Mouse (Mus musculus) frontal cortex, adult 2 months (tissue): ENCODE measurements around the gene Mip. TPM values are rescaled to one million over a fixed set of nuclear protein-coding genes. Genes with fewer than 3 reads are reported as not detected.
"Not testable (repeated sequence)": the region's sequence is repeated elsewhere in the genome, so short reads cannot be mapped to it uniquely, and the experiment has no call there.

Experiments
- DNase-seq, 2 experiments: peaks; one replicate each; pipeline ENCODE4 v3.0.0; 2022; ENCODE audit warnings: low spot score in 1 of 2; ENCODE audit errors: extremely low spot score in 1 of 2
- polyA plus RNA-seq: library from polyadenylated mRNA; depleted of rRNA; stranded (reverse); fragments of >200 nt; gene quantifications from 2 replicates; pipeline ENCODE4 v1.2.3, GENCODE M21; 2012

Mip gene
- polyA plus RNA-seq, 1 experiment = not detected

GRCm38 (mm10) chr10:128244121-128244520 lies 18.5 kb downstream of the Mip start:
- DNase-seq = no peak

GRCm38 (mm10) chr10:128247020-128247732 lies 21.5 kb downstream of the Mip start:
- no peak for DNase-seq

- no peak for DNase-seq
These were observed 24.9 kb downstream of the Mip start for GRCm38 (mm10) chr10:128250565-128250964.

GRCm38 (mm10) chr10:128253677-128254255 lies 28.1 kb downstream of the Mip start, which contains the start of gene Apon:
TSS of gene Apon (plus strand) at chr10:128254096.
- DNase-seq = no peak

- DNase-seq = no peak
These were observed 30.3 kb downstream of the Mip start for GRCm38 (mm10) chr10:128255925-128256324.

- DNase-seq = peak in 1 of 2 experiments; percentile 42
These were observed 30.7 kb downstream of the Mip start for GRCm38 (mm10) chr10:128256328-128256727.

GRCm38 (mm10) chr10:128258953-128259352 lies 33.3 kb downstream of the Mip start:
- no peak for DNase-seq

- DNase-seq = no peak
These were observed 34.3 kb downstream of the Mip start for GRCm38 (mm10) chr10:128259946-128260345.

- DNase-seq = not testable (repeated sequence)
These were observed 34.7 kb downstream of the Mip start for GRCm38 (mm10) chr10:128260376-128260775.

GRCm38 (mm10) chr10:128262300-128262699 lies 36.7 kb downstream of the Mip start:
- no peak for DNase-seq

- DNase-seq = peak in 1 of 2 experiments; percentile 33
These were observed 38.0 kb downstream of the Mip start for GRCm38 (mm10) chr10:128263393-128264310.

- DNase-seq = no peak
These were observed 42.7 kb downstream of the Mip start, which contains the start of gene Apof for GRCm38 (mm10) chr10:128268371-128268770. TSS of gene Apof (plus strand) at chr10:128268671.

GRCm38 (mm10) chr10:128269206-128269910 lies 43.7 kb downstream of the Mip start:
- DNase-seq = no peak

GRCm38 (mm10) chr10:128270287-128270841 lies 44.7 kb downstream of the Mip start, which contains the start of gene Stat2:
TSS of gene Stat2 (plus strand) at chr10:128270559.
- peak; percentile 97 to 98 for DNase-seq

- DNase-seq = no peak
These were observed 45.2 kb downstream of the Mip start for GRCm38 (mm10) chr10:128270866-128271265.

- no peak for DNase-seq
These were observed 46.2 kb downstream of the Mip start for GRCm38 (mm10) chr10:128271883-128272282.

- not testable (repeated sequence) for DNase-seq
These were observed 47.3 kb downstream of the Mip start for GRCm38 (mm10) chr10:128272819-128273439.

GRCm38 (mm10) chr10:128275374-128275773 lies 49.7 kb downstream of the Mip start:
- not testable (repeated sequence) for DNase-seq

GRCm38 (mm10) chr10:128278158-128278557 lies 52.5 kb downstream of the Mip start:
- DNase-seq = no peak
